Mouse (Mus musculus) forebrain, embryonic 12.5 days (tissue): ENCODE measurements around the gene Snx1. TPM values are rescaled to one million over a fixed set of nuclear protein-coding genes. Genes with fewer than 3 reads are reported as not detected.

Experiments
- ATAC-seq: fragments of 200-750 bp; cut with Nextera tagmentation; 2 replicates; pipeline ENCODE4 v1.8.0; 2017; ENCODE audit warnings: moderate TSS enrichment; ENCODE audit not compliant: low FRiP score
- H3K27ac ChIP-seq: fragments of 300-500 bp; sonication (generic); 2 replicates; pipeline ENCODE4 v1.5.1; 2016; ENCODE audit warnings: mild to moderate bottlenecking
- H3K27me3 ChIP-seq: fragments of 300-500 bp; sonication (generic); 2 replicates; pipeline ENCODE4 v1.6.1; 2016; ENCODE audit warnings: mild to moderate bottlenecking
- H3K36me3 ChIP-seq: fragments of 300-500 bp; sonication (generic); replicated peaks from 2 replicates; pipeline ENCODE4 v1.6.1; 2016; ENCODE audit warnings: mild to moderate bottlenecking
- H3K4me1 ChIP-seq: fragments of 300-500 bp; sonication (generic); 2 replicates; pipeline ENCODE4 v1.6.1; 2016
- H3K4me2 ChIP-seq: fragments of 300-500 bp; sonication (generic); 2 replicates; pipeline ENCODE4 v1.6.1; 2016; ENCODE audit warnings: mild to moderate bottlenecking, moderate library complexity
- H3K4me3 ChIP-seq: fragments of 300-500 bp; sonication (generic); replicated peaks from 2 replicates; pipeline ENCODE4 v1.5.1; 2016; ENCODE audit warnings: mild to moderate bottlenecking
- H3K9ac ChIP-seq: fragments of 300-500 bp; sonication (generic); 2 replicates; pipeline ENCODE4 v1.6.1; 2016; ENCODE audit warnings: mild to moderate bottlenecking
- H3K9me3 ChIP-seq: fragments of 300-500 bp; sonication (generic); 2 replicates; pipeline ENCODE4 v1.6.1; 2016
- whole genome bisulfite sequencing: fragments of 180-500 bp; shearing (Covaris S2); methylation state at CpG from one replicate; pipeline ENCODE4 v1.1.7; 2016; 5-methylcytosine and 5-hydroxymethylcytosine counted together
- polyA plus RNA-seq: library from polyadenylated mRNA; unstranded; fragments of >200 nt; fragmentation: Nextera tagmentation; extraction: Ambion mirVana; gene quantifications from 2 replicates; pipeline ENCODE4 v1.2.1, GENCODE M21; 2016

Snx1 gene
- polyA plus RNA-seq, 1 experiment from 2014 or later = 130 TPM

- peak overlapping the region; percentile 93 for H3K27ac ChIP-seq
- H3K36me3 ChIP-seq = no peaks in the 10 kb centered on the region
- peak overlapping the region; percentile 81 for H3K4me3 ChIP-seq
- H3K27me3 ChIP-seq = no peaks in the 10 kb centered on the region
- H3K4me2 ChIP-seq = peak overlapping the region; percentile 70
- H3K4me1 ChIP-seq = peaks cover 41% of the 10 kb centered on the region
- WGBS = 14% methylated on average over 33 of the region's 33 CpGs
- no peaks in the 10 kb centered on the region for H3K9me3 ChIP-seq
- peak overlapping the region; percentile 91 for H3K9ac ChIP-seq
- peak; percentile 99 for ATAC-seq
These were observed 1.5 kb downstream of the Snx1 start for GRCm38 (mm10) chr9:66124681-66125542.

- Histone ChIP-seq H3K4me2 (peak overlapping the region; percentile 70), H3K27me3 (no peaks in the 10 kb centered on the region), H3K36me3 (no peaks in the 10 kb centered on the region), H3K4me1 (peaks cover 41% of the 10 kb centered on the region), H3K27ac (peak overlapping the region; percentile 93), H3K9me3 (no peaks in the 10 kb centered on the region), H3K9ac (peak overlapping the region; percentile 91), H3K4me3 (peak overlapping the region; percentile 81)
- WGBS = under 1% methylated on average over 12 of the region's 12 CpGs
- peak; percentile 27; the same call in 1 of the 2 replicates for ATAC-seq
These were observed 2.3 kb downstream of the Snx1 start for GRCm38 (mm10) chr9:66124111-66124531.

- Histone ChIP-seq H3K9me3 (no peaks in the 10 kb centered on the region), H3K27me3 (no peaks in the 10 kb centered on the region), H3K27ac (no peak overlapping the region), H3K4me3 (peak overlapping the region; percentile 81), H3K4me1 (peaks cover 41% of the 10 kb centered on the region), H3K9ac (peak overlapping the region; percentile 91), H3K4me2 (peak overlapping the region; percentile 70), H3K36me3 (no peaks in the 10 kb centered on the region)
- ATAC-seq = no peak
- WGBS = 22% methylated on average over 5 of the region's 5 CpGs
These were observed 2.7 kb downstream of the Snx1 start for GRCm38 (mm10) chr9:66123648-66124047.

GRCm38 (mm10) chr9:66121421-66121820, 5.0 kb downstream of the Snx1 start:
- Histone ChIP-seq H3K4me3 (no peak overlapping the region), H3K9me3 (no peaks in the 10 kb centered on the region), H3K4me1 (peaks cover 31% of the 10 kb centered on the region), H3K36me3 (no peaks in the 10 kb centered on the region), H3K27ac (no peak overlapping the region), H3K27me3 (no peaks in the 10 kb centered on the region), H3K4me2 (no peak overlapping the region), H3K9ac (no peak overlapping the region)
- no peak for ATAC-seq

- WGBS = 76% methylated on average over 3 of the region's 3 CpGs
- Histone ChIP-seq H3K4me1 (peaks cover 28% of the 10 kb centered on the region), H3K9me3 (no peaks in the 10 kb centered on the region), H3K36me3 (no peaks in the 10 kb centered on the region), H3K4me2 (no peak overlapping the region), H3K4me3 (no peak overlapping the region), H3K27ac (no peak overlapping the region), H3K27me3 (no peaks in the 10 kb centered on the region), H3K9ac (no peak overlapping the region)
- ATAC-seq = no peak
These were observed 5.4 kb downstream of the Snx1 start for GRCm38 (mm10) chr9:66120945-66121344.

GRCm38 (mm10) chr9:66120106-66120505, 6.3 kb downstream of the Snx1 start:
- ATAC-seq = no peak
- 94% methylated on average over 4 of the region's 4 CpGs for WGBS

GRCm38 (mm10) chr9:66119498-66119897, 6.9 kb downstream of the Snx1 start:
- 97% methylated on average over 2 of the region's 2 CpGs for WGBS
- Histone ChIP-seq H3K9me3 (no peaks in the 10 kb centered on the region), H3K4me2 (no peak overlapping the region), H3K4me1 (peaks cover 19% of the 10 kb centered on the region), H3K4me3 (no peak overlapping the region), H3K36me3 (peaks cover 10% of the 10 kb centered on the region), H3K27me3 (no peaks in the 10 kb centered on the region), H3K9ac (no peak overlapping the region), H3K27ac (no peak overlapping the region)
- no peak for ATAC-seq

More at GRCm38 (mm10) chr9:66120106-66120505, 6.3 kb downstream of the Snx1 start:
- Histone ChIP-seq H3K27ac (no peak overlapping the region), H3K9me3 (no peaks in the 10 kb centered on the region), H3K27me3 (no peaks in the 10 kb centered on the region), H3K9ac (no peak overlapping the region), H3K4me2 (no peak overlapping the region), H3K4me1 (peaks cover 22% of the 10 kb centered on the region), H3K4me3 (no peak overlapping the region), H3K36me3 (peaks cover 4% of the 10 kb centered on the region)

GRCm38 (mm10) chr9:66116890-66117289, 9.5 kb downstream of the Snx1 start:
- no peaks in the 10 kb centered on the region for H3K9me3 ChIP-seq
- H3K4me3 ChIP-seq = no peak overlapping the region
- H3K36me3 ChIP-seq = peaks cover 18% of the 10 kb centered on the region
- 61% methylated on average over 8 of the region's 8 CpGs for WGBS
- H3K4me1 ChIP-seq = peaks cover 4% of the 10 kb centered on the region; the same call in 1 of the 2 replicates
- H3K9ac ChIP-seq = no peak overlapping the region
- no peaks in the 10 kb centered on the region for H3K27me3 ChIP-seq
- no peak overlapping the region for H3K4me2 ChIP-seq
- ATAC-seq = no peak
- H3K27ac ChIP-seq = no peak overlapping the region

- Histone ChIP-seq H3K9ac (no peak overlapping the region), H3K36me3 (peaks cover 20% of the 10 kb centered on the region), H3K4me3 (no peak overlapping the region), H3K4me1 (peaks cover 20% of the 10 kb centered on the region), H3K27me3 (no peaks in the 10 kb centered on the region), H3K4me2 (no peak overlapping the region), H3K9me3 (no peaks in the 10 kb centered on the region), H3K27ac (no peak overlapping the region)
- no peak for ATAC-seq
- WGBS = 94% methylated on average over 3 of the region's 3 CpGs
These were observed 12.0 kb downstream of the Snx1 start for GRCm38 (mm10) chr9:66114341-66114740.

- Histone ChIP-seq H3K9me3 (no peaks in the 10 kb centered on the region), H3K27me3 (no peaks in the 10 kb centered on the region), H3K36me3 (peaks cover 53% of the 10 kb centered on the region), H3K4me1 (peaks cover 17% of the 10 kb centered on the region), H3K27ac (peak overlapping the region; percentile 74), H3K9ac (no peak overlapping the region; the same call in 1 of the 2 replicates), H3K4me2 (no peak overlapping the region), H3K4me3 (no peak overlapping the region)
- no peak for ATAC-seq
- 14% methylated on average over 8 of the region's 8 CpGs for WGBS
These were observed 15.6 kb downstream of the Snx1 start for GRCm38 (mm10) chr9:66110611-66111379.

GRCm38 (mm10) chr9:66110126-66110525, 16.3 kb downstream of the Snx1 start:
- Histone ChIP-seq H3K9me3 (no peaks in the 10 kb centered on the region), H3K4me3 (no peak overlapping the region), H3K27me3 (no peaks in the 10 kb centered on the region), H3K4me1 (peaks cover 17% of the 10 kb centered on the region), H3K36me3 (peaks cover 56% of the 10 kb centered on the region), H3K27ac (peak overlapping the region; percentile 74), H3K9ac (no peak overlapping the region), H3K4me2 (no peak overlapping the region)
- ATAC-seq = no peak
- WGBS = 20% methylated on average over 8 of the region's 8 CpGs

- H3K27ac ChIP-seq = no peak overlapping the region
- H3K9ac ChIP-seq = no peak overlapping the region
- H3K27me3 ChIP-seq = no peaks in the 10 kb centered on the region
- no peak overlapping the region for H3K4me2 ChIP-seq
- peaks cover 17% of the 10 kb centered on the region for H3K4me1 ChIP-seq
- peaks cover 56% of the 10 kb centered on the region for H3K36me3 ChIP-seq
- WGBS = 91% methylated on average over 1 of the region's 1 CpGs
- ATAC-seq = no peak
- H3K4me3 ChIP-seq = no peak overlapping the region
- no peaks in the 10 kb centered on the region for H3K9me3 ChIP-seq
These were observed 16.8 kb downstream of the Snx1 start for GRCm38 (mm10) chr9:66109574-66109973.
